Mouse (Mus musculus): ENCODE results near the gene Hoxd8. TPM values are rescaled to one million over a fixed set of nuclear protein-coding genes. Genes with fewer than 3 reads are reported as not detected.
A peak's percentile ranks its signal among the peaks of the same experiment; 100 is the strongest.

The Hoxd8 gene
- polyA plus RNA-seq, 1 experiment from 2014 or later: not detected

GRCm38 (mm10) chr2:74739869-74740268, 35.5 kb downstream of the Hoxd8 start:
- Histone ChIP-seq H3K9me3 (no peaks in the 10 kb centered on the region), H3K36me3 (replicated peaks) (no peaks in the 10 kb centered on the region), H3K4me1 (0 out of 2 replicates have a peak, but pooled peaks cover 7% of the 10 kb centered on the region), H3K27me3 (peaks cover 97% of the 10 kb centered on the region), H3K4me3 (replicated peaks) (no peak overlapping the region), H3K27ac (no peak overlapping the region), H3K4me2 (no peak overlapping the region), H3K9ac (no peak overlapping the region)
- no peak for ATAC-seq (ENCODE audit: low FRiP score)
- WGBS: 2% methylated on average over 14 of the region's 14 CpGs

- Histone ChIP-seq H3K27ac (no peak overlapping the region), H3K4me2 (no peak overlapping the region), H3K9ac (no peak overlapping the region), H3K27me3 (peaks cover 97% of the 10 kb centered on the region), H3K9me3 (no peaks in the 10 kb centered on the region), H3K36me3 (replicated peaks) (no peaks in the 10 kb centered on the region), H3K4me3 (replicated peaks) (no peak overlapping the region), H3K4me1 (0 out of 2 replicates have a peak, but pooled peaks cover 7% of the 10 kb centered on the region)
- no peak for ATAC-seq (ENCODE audit: low FRiP score)
- WGBS: under 1% methylated on average over 43 of the region's 43 CpGs
Measured at GRCm38 (mm10) chr2:74740311-74741091, 36.1 kb downstream of the Hoxd8 start.

GRCm38 (mm10) chr2:74741252-74741978, 37.0 kb downstream of the Hoxd8 start:
- Histone ChIP-seq H3K27ac (no peak overlapping the region), H3K9ac (no peak overlapping the region), H3K4me3 (replicated peaks) (no peak overlapping the region), H3K27me3 (peaks cover 97% of the 10 kb centered on the region), H3K4me2 (no peak overlapping the region), H3K4me1 (no peaks in the 10 kb centered on the region), H3K36me3 (replicated peaks) (no peaks in the 10 kb centered on the region), H3K9me3 (no peaks in the 10 kb centered on the region)
- 29% methylated on average over 2 of the region's 3 CpGs for WGBS
- ATAC-seq (ENCODE audit: low FRiP score): no peak

- Histone ChIP-seq H3K27me3 (peaks cover 97% of the 10 kb centered on the region), H3K27ac (no peak overlapping the region), H3K36me3 (replicated peaks) (no peaks in the 10 kb centered on the region), H3K9ac (no peak overlapping the region), H3K4me2 (no peak overlapping the region), H3K4me3 (replicated peaks) (no peak overlapping the region), H3K4me1 (0 out of 2 replicates have a peak, but pooled peaks cover 5% of the 10 kb centered on the region), H3K9me3 (no peaks in the 10 kb centered on the region)
- no peak for ATAC-seq (ENCODE audit: low FRiP score)
Measured at GRCm38 (mm10) chr2:74741979-74742277, 37.5 kb downstream of the Hoxd8 start.

GRCm38 (mm10) chr2:74745540-74746297, 41.3 kb downstream of the Hoxd8 start:
- Histone ChIP-seq H3K36me3 (replicated peaks) (no peaks in the 10 kb centered on the region), H3K27me3 (peaks cover 95% of the 10 kb centered on the region), H3K9ac (no peak overlapping the region), H3K9me3 (no peaks in the 10 kb centered on the region), H3K4me3 (replicated peaks) (no peak overlapping the region), H3K4me1 (peaks cover 15% of the 10 kb centered on the region), H3K27ac (no peak overlapping the region), H3K4me2 (no peak overlapping the region)
- ATAC-seq (ENCODE audit: low FRiP score): no peak
- WGBS: 3% methylated on average over 6 of the region's 6 CpGs

GRCm38 (mm10) chr2:74746298-74746921, 42.0 kb downstream of the Hoxd8 start:
- Histone ChIP-seq H3K27ac (no peak overlapping the region), H3K4me2 (no peak overlapping the region), H3K4me1 (peaks cover 15% of the 10 kb centered on the region), H3K36me3 (replicated peaks) (no peaks in the 10 kb centered on the region), H3K9me3 (no peaks in the 10 kb centered on the region), H3K4me3 (replicated peaks) (peak overlapping the region; percentile 17; the same call in 1 of the 2 replicates), H3K27me3 (peaks cover 95% of the 10 kb centered on the region), H3K9ac (no peak overlapping the region)
- no peak for ATAC-seq (ENCODE audit: low FRiP score)
- WGBS: 1% methylated on average over 58 of the region's 58 CpGs

- Histone ChIP-seq H3K36me3 (replicated peaks) (no peaks in the 10 kb centered on the region), H3K4me3 (replicated peaks) (no peak overlapping the region), H3K9me3 (no peaks in the 10 kb centered on the region), H3K4me1 (peaks cover 15% of the 10 kb centered on the region), H3K27ac (no peak overlapping the region), H3K9ac (no peak overlapping the region), H3K4me2 (no peak overlapping the region), H3K27me3 (peaks cover 95% of the 10 kb centered on the region)
- no peak for ATAC-seq (ENCODE audit: low FRiP score)
- WGBS: 1% methylated on average over 24 of the region's 24 CpGs
Measured at GRCm38 (mm10) chr2:74747006-74747405, 42.6 kb downstream of the Hoxd8 start.

- Histone ChIP-seq H3K27ac (no peak overlapping the region), H3K4me2 (no peak overlapping the region)
- 5% methylated on average over 11 of the region's 11 CpGs for whole genome bisulfite sequencing
Measured at GRCm38 (mm10) chr2:74747661-74748141, 43.3 kb downstream of the Hoxd8 start.

GRCm38 (mm10) chr2:74748436-74748995, 44.1 kb downstream of the Hoxd8 start:
- WGBS: 3% methylated on average over 9 of the region's 9 CpGs
- no peak overlapping the region for H3K4me3 ChIP-seq (replicated peaks)
- H3K36me3 ChIP-seq (replicated peaks): no peaks in the 10 kb centered on the region
- H3K9me3 ChIP-seq: no peaks in the 10 kb centered on the region
- peaks cover 23% of the 10 kb centered on the region for H3K4me1 ChIP-seq
- H3K27me3 ChIP-seq: peaks cover 98% of the 10 kb centered on the region
- ATAC-seq (ENCODE audit: low FRiP score): no peak
- H3K27ac ChIP-seq: no peak overlapping the region
- no peak overlapping the region for H3K9ac ChIP-seq
- no peak overlapping the region for H3K4me2 ChIP-seq

More at GRCm38 (mm10) chr2:74747661-74748141, 43.3 kb downstream of the Hoxd8 start:
- no peak for ATAC-seq (ENCODE audit: low FRiP score)
- Histone ChIP-seq H3K9ac (no peak overlapping the region), H3K9me3 (no peaks in the 10 kb centered on the region), H3K36me3 (replicated peaks) (no peaks in the 10 kb centered on the region), H3K27me3 (peaks cover 96% of the 10 kb centered on the region), H3K4me1 (peaks cover 18% of the 10 kb centered on the region), H3K4me3 (replicated peaks) (no peak overlapping the region)

GRCm38 (mm10) chr2:74749337-74750121, 45.1 kb downstream of the Hoxd8 start:
- H3K4me1 ChIP-seq: peaks cover 23% of the 10 kb centered on the region
- no peak overlapping the region for H3K9ac ChIP-seq
- H3K9me3 ChIP-seq: no peaks in the 10 kb centered on the region
- WGBS: under 1% methylated on average over 47 of the region's 47 CpGs
- peak; percentile 80 for ATAC-seq (ENCODE audit: low FRiP score)
- H3K4me3 ChIP-seq (replicated peaks): peak overlapping the region; percentile 28
- no peaks in the 10 kb centered on the region for H3K36me3 ChIP-seq (replicated peaks)
- H3K4me2 ChIP-seq: peak overlapping the region; percentile 44
- peaks cover 98% of the 10 kb centered on the region for H3K27me3 ChIP-seq
- no peak overlapping the region for H3K27ac ChIP-seq

GRCm38 (mm10) chr2:74750731-74751250, 46.4 kb downstream of the Hoxd8 start:
- peaks cover 23% of the 10 kb centered on the region for H3K4me1 ChIP-seq
- ATAC-seq (ENCODE audit: low FRiP score): no peak
- no peak overlapping the region for H3K9ac ChIP-seq
- H3K9me3 ChIP-seq: no peaks in the 10 kb centered on the region
- WGBS: 6% methylated on average over 5 of the region's 5 CpGs
- H3K4me2 ChIP-seq: no peak overlapping the region
- H3K4me3 ChIP-seq (replicated peaks): no peak overlapping the region
- no peaks in the 10 kb centered on the region for H3K36me3 ChIP-seq (replicated peaks)
- no peak overlapping the region for H3K27ac ChIP-seq
- peaks cover 96% of the 10 kb centered on the region for H3K27me3 ChIP-seq

All from forebrain, embryonic 12.5 days (tissue).